ENCODE assay signal across 8 mouse cellular contexts in the genomic region with DNA sequence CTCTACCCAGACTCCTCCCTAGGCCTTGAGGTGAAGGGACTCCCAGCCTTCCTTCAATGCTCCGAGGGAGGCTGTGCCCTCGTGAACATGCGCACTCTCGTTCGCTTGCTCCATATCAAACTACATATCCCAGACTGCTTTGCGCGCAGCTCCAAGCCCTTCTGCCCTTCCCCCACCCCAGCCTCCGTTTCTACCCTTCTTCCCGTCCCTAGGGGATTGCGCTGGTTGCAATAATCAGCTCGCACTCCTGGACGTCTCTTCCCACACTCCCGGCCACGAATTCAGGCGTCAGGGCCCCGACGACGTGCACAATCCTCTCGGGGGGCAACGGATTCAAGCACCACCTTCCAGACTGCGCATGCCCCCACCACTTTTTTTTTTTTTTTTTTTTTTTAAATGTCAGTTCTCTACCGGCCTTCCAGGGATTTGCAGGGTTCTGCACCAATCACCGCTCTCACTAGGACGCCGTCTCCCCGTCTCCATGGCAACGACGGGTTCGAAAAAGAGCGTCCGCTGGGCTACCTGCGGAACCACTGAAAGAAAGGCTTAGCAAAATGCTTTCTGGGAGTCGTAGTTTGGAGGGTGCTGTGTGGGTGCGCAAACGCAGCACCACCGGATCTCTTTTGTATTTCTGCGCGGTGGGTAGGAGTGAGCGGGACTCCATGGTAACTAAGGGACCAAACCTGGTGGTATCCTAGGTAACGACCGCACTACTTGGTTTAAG. TPM values are rescaled to one million over a fixed set of nuclear protein-coding genes. Genes with fewer than 3 reads are reported as not detected.
DNase-seq lines count a peak whose midpoint lies in the region; ATAC-seq lines count a peak whose summit lies in the region.

Gene Mzf1 (minus strand): TSS at position 478 of the 724 bp plus-strand sequence.

- H3K4me3 ChIP-seq in forebrain, embryonic 11.5 days (ENCODE audit: low read depth, low read length): peak within 1 kb of the TSS; percentile 55
- H3K4me3 ChIP-seq in heart, embryonic 16.5 days (ENCODE audit: low read length): peak within 1 kb of the TSS; percentile 75
- peak within 1 kb of the TSS; percentile 72 for H3K4me3 ChIP-seq in liver, embryonic 15.5 days (replicated peaks)
- H3K4me3 ChIP-seq in neural tube, embryonic 12.5 days: peak within 1 kb of the TSS; percentile 55

- peak; percentile 96 for ATAC-seq in forebrain, embryonic 11.5 days (replicated peaks; ENCODE audit: low FRiP score)
- peak; percentile 91 for ATAC-seq in heart, embryonic 16.5 days (replicated peaks; ENCODE audit: extremely low read depth, insufficient read depth, low FRiP score)
- peak; percentile 86 for ATAC-seq in liver, embryonic 15.5 days (ENCODE audit: insufficient read depth)
- ATAC-seq in neural tube, embryonic 12.5 days (ENCODE audit: low FRiP score, low read depth): peak; percentile 94

- H3K4me2 ChIP-seq in forebrain, embryonic 11.5 days (ENCODE audit: low read depth, low read length, severe bottlenecking): peak within 1 kb of the TSS; percentile 63
- H3K4me2 ChIP-seq in heart, embryonic 16.5 days (ENCODE audit: low read depth, low read length): peak within 1 kb of the TSS; percentile 79
- peak within 1 kb of the TSS; percentile 86 for H3K4me2 ChIP-seq in liver, embryonic 15.5 days
- peak within 1 kb of the TSS; percentile 55 for H3K4me2 ChIP-seq in neural tube, embryonic 12.5 days (replicated peaks)

- H3K36me3 ChIP-seq in forebrain, embryonic 11.5 days (ENCODE audit: control insufficient read depth, insufficient read depth, low read length): no peaks in the 10 kb centered on the region
- H3K36me3 ChIP-seq in heart, embryonic 16.5 days (ENCODE audit: control insufficient read depth, insufficient read depth): no peaks in the 10 kb centered on the region
- H3K36me3 ChIP-seq in liver, embryonic 15.5 days (replicated peaks): no peaks in the 10 kb centered on the region
- H3K36me3 ChIP-seq in neural tube, embryonic 12.5 days: no peaks in the 10 kb centered on the region

- no peaks in the 10 kb centered on the region for H3K9me3 ChIP-seq in forebrain, embryonic 11.5 days (ENCODE audit: control insufficient read depth, low read length)
- H3K9me3 ChIP-seq in heart, embryonic 16.5 days (replicated peaks; ENCODE audit: control insufficient read depth, low read length): no peaks in the 10 kb centered on the region
- H3K9me3 ChIP-seq in liver, embryonic 15.5 days (replicated peaks): no peaks in the 10 kb centered on the region
- no peaks in the 10 kb centered on the region for H3K9me3 ChIP-seq in neural tube, embryonic 12.5 days

- no peaks in the 10 kb centered on the region for H3K27me3 ChIP-seq in forebrain, embryonic 11.5 days (ENCODE audit: control insufficient read depth, insufficient read depth, low read length)
- no peaks in the 10 kb centered on the region for H3K27me3 ChIP-seq in heart, embryonic 16.5 days (ENCODE audit: control insufficient read depth, insufficient read depth, low read length)
- H3K27me3 ChIP-seq in liver, embryonic 15.5 days: no peaks in the 10 kb centered on the region
- H3K27me3 ChIP-seq in neural tube, embryonic 12.5 days (replicated peaks): no peaks in the 10 kb centered on the region

- peak; percentile 87 to 88 for DNase-seq in CD8-positive naive resting alpha-beta T cell, adult 2 months (ENCODE audit: low read depth in 2 of 2, low spot score in 2 of 2)
- peak; percentile 86 for DNase-seq in c-Kit-positive CD71-negative TER-119-negative erythroid progenitor cells, embryonic 14.5 days (ENCODE audit: low read depth)
- DNase-seq in forebrain, embryonic 11.5 days (ENCODE audit: low spot score): peak; percentile 95
- DNase-seq in kidney, postnatal 36 days: peak; percentile 96 to 98
- peak; percentile 99 for DNase-seq in telencephalon, adult 2 months (ENCODE audit: low read depth, low spot score)

- WGBS in forebrain, embryonic 11.5 days: under 1% methylated on average over 41 of the region's 41 CpGs
- under 1% methylated on average over 41 of the region's 41 CpGs for WGBS in heart, embryonic 16.5 days
- WGBS in liver, embryonic 15.5 days (ENCODE audit: insufficient replicate concordance): under 1% methylated on average over 41 of the region's 41 CpGs
- under 1% methylated on average over 41 of the region's 41 CpGs for WGBS in neural tube, embryonic 12.5 days

- peak within 1 kb of the TSS; percentile 70 for H3K9ac ChIP-seq in forebrain, embryonic 11.5 days (ENCODE audit: low read length)
- peak within 1 kb of the TSS; percentile 85 for H3K9ac ChIP-seq in heart, embryonic 16.5 days (ENCODE audit: low read length)
- H3K9ac ChIP-seq in liver, embryonic 15.5 days: peak within 1 kb of the TSS; percentile 63
- peak within 1 kb of the TSS; percentile 62 for H3K9ac ChIP-seq in neural tube, embryonic 12.5 days

- H3K27ac ChIP-seq in forebrain, embryonic 11.5 days (ENCODE audit: low read depth, low read length): peak within 1 kb of the TSS; percentile 93
- H3K27ac ChIP-seq in heart, embryonic 16.5 days (ENCODE audit: low read length): peak within 1 kb of the TSS; percentile 86
- peak within 1 kb of the TSS; percentile 56 for H3K27ac ChIP-seq in liver, embryonic 15.5 days (replicated peaks)
- peak within 1 kb of the TSS; percentile 79 for H3K27ac ChIP-seq in neural tube, embryonic 12.5 days

- H3K4me1 ChIP-seq in forebrain, embryonic 11.5 days (replicated peaks; ENCODE audit: control insufficient read depth, insufficient read depth, low read length): peaks cover 2% of the 10 kb centered on the region; the same call in 1 of the 2 replicates
- peaks cover 4% of the 10 kb centered on the region; the same call in 1 of the 2 replicates for H3K4me1 ChIP-seq in heart, embryonic 16.5 days (ENCODE audit: control insufficient read depth, insufficient read depth, low read length)
- peaks cover 16% of the 10 kb centered on the region for H3K4me1 ChIP-seq in liver, embryonic 15.5 days (replicated peaks)
- peaks cover 6% of the 10 kb centered on the region; the same call in 1 of the 2 replicates for H3K4me1 ChIP-seq in neural tube, embryonic 12.5 days

RNA-seq across cellular contexts. Expression of gene Mzf1, which starts in this region (rescaled TPM):
- polyA plus RNA-seq in forebrain, embryonic 11.5 days (2014; fragmentation: Nextera tagmentation; extraction: Ambion mirVana): 3.8 and 4.0 TPM in 2 replicates
- 1.7 and 2.1 TPM in 2 replicates for polyA plus RNA-seq in heart, embryonic 16.5 days (2015; fragmentation: Nextera tagmentation; extraction: Ambion mirVana)
- polyA plus RNA-seq in liver, embryonic 15.5 days (2015; fragmentation: Nextera tagmentation; extraction: Ambion mirVana): 0.37 and 0.44 TPM in 2 replicates
- 4.8 and 4.9 TPM in 2 replicates for polyA plus RNA-seq in neural tube, embryonic 12.5 days (2016; fragmentation: Nextera tagmentation; extraction: Ambion mirVana)

Comparison
In these comparisons a context has a peak if more than half of its experiments do, and no peak if none do; other contexts are left out.
1. Peak in every context shown above with its lines: DNase-seq, ATAC-seq, H3K4me3 ChIP-seq and H3K27ac ChIP-seq.
2. Peak in ATAC-seq, H3K4me3 ChIP-seq, H3K27ac ChIP-seq, H3K9ac ChIP-seq and H3K4me2 ChIP-seq in liver, embryonic 15.5 days; RNA of the gene not detected or under 1 TPM.